Mouse (Mus musculus): ENCODE measurements around the gene Rasip1.

- TF ChIP-seq EP300 (IDR thresholded peaks at IDR 0.05; ENCODE audit: low read depth) (no peak), CTCF (IDR thresholded peaks at IDR 0.05; ENCODE audit: low read depth) (no peak)
Measured at GRCm38 (mm10) chr7:45645591-45645971, 18.3 kb downstream of the Rasip1 start.
